Mouse (Mus musculus) bone marrow macrophage, adult 2 months (primary cell): ENCODE results near the gene Sox9.

Source experiments
- CTCF ChIP-seq: IDR thresholded peaks from 2 replicates; pipeline ENCODE4 v1.5.1; 2012; ENCODE audit warnings: low read depth, mild to moderate bottlenecking, low read length, moderate library complexity
- POLR2A ChIP-seq: IDR thresholded peaks from 2 replicates; pipeline ENCODE4 v1.6.1; 2012; ENCODE audit warnings: mild to moderate bottlenecking, low read depth, low read length, borderline replicate concordance

DNA sequence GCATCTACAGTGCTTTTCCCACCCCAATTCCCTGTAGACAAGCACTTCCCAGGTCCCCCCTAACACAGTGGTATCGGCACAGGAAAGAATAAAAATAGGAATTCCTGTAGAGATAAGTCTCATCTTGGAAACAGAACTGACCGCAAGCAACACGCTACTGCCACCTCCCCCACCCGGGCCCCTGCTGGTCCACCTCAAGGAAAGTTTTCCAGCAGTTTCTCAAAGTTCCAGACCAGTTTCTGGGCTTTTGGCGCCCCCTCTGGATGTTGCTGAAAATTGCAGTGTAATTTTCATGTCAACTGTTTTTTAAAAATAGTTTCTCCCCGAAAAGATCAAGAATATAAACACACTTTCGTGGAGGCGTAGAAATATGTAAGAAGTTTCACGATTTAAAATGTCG, 2.3 kb upstream of the Sox9 start:
- peak; percentile 23; the same call in 1 of the 2 replicates for TF ChIP-seq CTCF
- TF ChIP-seq POLR2A, result no peak
